Mouse (Mus musculus): ENCODE results near the gene Mturn.
A peak's percentile ranks its signal among the peaks of the same experiment; 100 is the strongest.

The Mturn gene

GRCm38 (mm10) chr6:54698691-54699476, 17.5 kb downstream of the Mturn start:
- peak; percentile 94 for DNase-seq

GRCm38 (mm10) chr6:54699477-54700056, 18.1 kb downstream of the Mturn start:
- DNase-seq: peak; percentile 83

GRCm38 (mm10) chr6:54700516-54700915, 19.1 kb downstream of the Mturn start:
- DNase-seq: peak; percentile 77

- DNase-seq: no peak
Observed at GRCm38 (mm10) chr6:54701901-54702300, 20.5 kb downstream of the Mturn start.

- no peak for DNase-seq
Observed at GRCm38 (mm10) chr6:54703633-54704538, 22.5 kb downstream of the Mturn start.

- DNase-seq: no peak
Observed at GRCm38 (mm10) chr6:54704539-54704845, 23.1 kb downstream of the Mturn start.

- no peak for DNase-seq
Observed at GRCm38 (mm10) chr6:54704847-54705246, 23.4 kb downstream of the Mturn start.

GRCm38 (mm10) chr6:54705387-54705909, 24.0 kb downstream of the Mturn start:
- peak; percentile 80 for DNase-seq

- DNase-seq: peak; percentile 3
Observed at GRCm38 (mm10) chr6:54706099-54706498, 24.7 kb downstream of the Mturn start.

GRCm38 (mm10) chr6:54706611-54707172, 25.3 kb downstream of the Mturn start:
- no peak for DNase-seq

- no peak for DNase-seq
Observed at GRCm38 (mm10) chr6:54708646-54709045, 27.2 kb downstream of the Mturn start.

GRCm38 (mm10) chr6:54715697-54716096, 34.3 kb downstream of the Mturn start:
- no peak for DNase-seq

GRCm38 (mm10) chr6:54718779-54719685, 37.6 kb downstream of the Mturn start:
- no peak for DNase-seq

GRCm38 (mm10) chr6:54719686-54720310, 38.4 kb downstream of the Mturn start:
- no peak for DNase-seq

- DNase-seq: no peak
Observed at GRCm38 (mm10) chr6:54720512-54721251, 39.3 kb downstream of the Mturn start.

GRCm38 (mm10) chr6:54721252-54721635, 39.8 kb downstream of the Mturn start:
- peak; percentile 66 for DNase-seq

GRCm38 (mm10) chr6:54726309-54726708, 44.9 kb downstream of the Mturn start:
- peak; percentile 67 for DNase-seq

GRCm38 (mm10) chr6:54726796-54727195, 45.4 kb downstream of the Mturn start:
- no peak for DNase-seq

- DNase-seq: no peak
Observed at GRCm38 (mm10) chr6:54727416-54727815, 46.0 kb downstream of the Mturn start.

GRCm38 (mm10) chr6:54729451-54730105, 48.2 kb downstream of the Mturn start:
- DNase-seq: peak; percentile 73

Data from kidney, adult 9 months (tissue).